ENCODE assay signal across 8 mouse cellular contexts in the genomic region with DNA sequence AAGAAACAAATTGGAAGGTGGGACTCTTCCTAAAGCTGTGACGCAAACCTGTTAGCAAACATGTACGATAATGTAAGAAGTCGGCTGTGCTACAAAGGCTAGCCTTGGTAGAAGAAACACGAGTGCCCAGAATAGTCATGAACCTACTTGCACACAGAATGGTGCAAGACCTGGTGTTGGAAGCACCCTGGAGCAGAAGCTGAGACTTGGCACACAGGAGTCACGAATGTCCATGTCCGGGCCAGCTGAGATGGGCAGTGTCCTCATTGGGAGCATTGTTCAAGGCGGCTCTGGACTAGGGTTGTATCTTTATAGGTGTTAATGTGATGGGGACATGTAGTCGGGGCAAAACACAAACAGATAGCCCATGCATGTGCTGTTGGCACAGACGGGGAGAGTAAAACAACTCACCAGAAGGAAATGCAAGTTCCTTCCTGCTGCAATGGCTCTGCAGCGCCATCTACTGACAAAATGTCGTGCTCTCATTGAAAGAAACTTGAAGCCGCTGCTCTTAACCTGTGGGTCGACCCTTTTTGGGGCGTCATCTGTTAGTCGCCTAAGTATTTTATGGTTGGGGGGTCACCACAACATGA. TPM values are rescaled to one million over a fixed set of nuclear protein-coding genes. Genes with fewer than 3 reads are reported as not detected.
DNase-seq lines count a peak whose midpoint lies in the region; ATAC-seq and TF ChIP-seq lines count a peak whose summit lies in the region.
"Had no signal": no experiment of that assay in that cellular context is flagged by ENCODE, and none has a peak within 500 bp of the region (broad histone marks: within the 10 kb centered on the region; RNA-seq: fewer than 3 reads in every experiment).

No protein-coding gene starts in this region.

- no peak for ATAC-seq in G1E (ENCODE audit: extremely low read depth, insufficient number of reproducible peaks, low FRiP score, poor library complexity, severe bottlenecking)
- peak; percentile 57 for ATAC-seq in kidney, embryonic 14.5 days (ENCODE audit: low FRiP score, low TSS enrichment)
- ATAC-seq in lung, embryonic 14.5 days (ENCODE audit: insufficient read depth): peak; percentile 41

- no peak overlapping the region for H3K4me3 ChIP-seq in G1E (ENCODE audit: low read depth, low read length)
- no peak overlapping the region for H3K4me3 ChIP-seq in kidney, embryonic 14.5 days (ENCODE audit: low read length)
- H3K4me3 ChIP-seq in lung, embryonic 14.5 days (ENCODE audit: low read depth, low read length): no peak overlapping the region
- no peak overlapping the region for H3K4me3 ChIP-seq in olfactory bulb, adult 2 months (ENCODE audit: insufficient read depth, low read depth, low read length)
- H3K4me3 ChIP-seq: limb, embryonic 13.5 days had no signal

- H3K36me3 ChIP-seq in G1E (replicated peaks): no peaks in the 10 kb centered on the region
- H3K36me3 ChIP-seq in kidney, embryonic 14.5 days (ENCODE audit: control insufficient read depth, insufficient read depth, low read length): no peaks in the 10 kb centered on the region
- H3K36me3 ChIP-seq in lung, embryonic 14.5 days (ENCODE audit: insufficient read depth): no peaks in the 10 kb centered on the region
- H3K36me3 ChIP-seq: limb, embryonic 13.5 days had no signal

- peak; percentile 85 for TF ChIP-seq CTCF in G1E (IDR thresholded peaks at IDR 0.05; ENCODE audit: low read depth, low read length)
- TF ChIP-seq CTCF in lung, embryonic 14.5 days (IDR thresholded peaks at IDR 0.05; ENCODE audit: low read depth): peak; percentile 93
- TF ChIP-seq CTCF in olfactory bulb, adult 2 months (IDR thresholded peaks at IDR 0.05; ENCODE audit: insufficient read depth, low read depth, low read length): peak; percentile 50; the same call in 1 of the 2 replicates

- no peaks in the 10 kb centered on the region for H3K9me3 ChIP-seq in G1E (replicated peaks)
- H3K9me3 ChIP-seq in kidney, embryonic 14.5 days (ENCODE audit: control insufficient read depth, low read length): no peaks in the 10 kb centered on the region
- no peaks in the 10 kb centered on the region for H3K9me3 ChIP-seq in lung, embryonic 14.5 days (ENCODE audit: low read depth, low read length)
- H3K9me3 ChIP-seq: limb, embryonic 13.5 days had no signal

- no peak overlapping the region for H3K27ac ChIP-seq in kidney, embryonic 14.5 days (ENCODE audit: low read depth, low read length)
- H3K27ac ChIP-seq in lung, embryonic 14.5 days (ENCODE audit: low read depth): no peak overlapping the region
- H3K27ac ChIP-seq in olfactory bulb, adult 2 months (ENCODE audit: insufficient read depth, low read depth, low read length): no peak overlapping the region
- H3K27ac ChIP-seq: limb, embryonic 13.5 days had no signal

- 32% methylated on average over 15 of the region's 15 CpGs for WGBS in kidney, embryonic 14.5 days
- WGBS in lung, embryonic 14.5 days: 28% methylated on average over 15 of the region's 15 CpGs
- 28% methylated on average over 15 of the region's 15 CpGs for WGBS in olfactory bulb, adult 2 months

- H3K4me2 ChIP-seq in kidney, embryonic 14.5 days (replicated peaks; ENCODE audit: low read depth, low read length): no peak overlapping the region
- no peak overlapping the region for H3K4me2 ChIP-seq in lung, embryonic 14.5 days
- H3K4me2 ChIP-seq: limb, embryonic 13.5 days had no signal

- no peak overlapping the region for H3K9ac ChIP-seq in kidney, embryonic 14.5 days (ENCODE audit: low read depth, low read length)
- no peak overlapping the region for H3K9ac ChIP-seq in lung, embryonic 14.5 days
- H3K9ac ChIP-seq: limb, embryonic 13.5 days had no signal

- H3K4me1 ChIP-seq in G1E (ENCODE audit: insufficient read depth, low read depth, low read length): peaks cover 29% of the 10 kb centered on the region
- no peaks in the 10 kb centered on the region for H3K4me1 ChIP-seq in kidney, embryonic 14.5 days (ENCODE audit: control insufficient read depth, insufficient read depth, low read length)
- H3K4me1 ChIP-seq in lung, embryonic 14.5 days (ENCODE audit: insufficient read depth): no peaks in the 10 kb centered on the region
- no peaks in the 10 kb centered on the region for H3K4me1 ChIP-seq in olfactory bulb, adult 2 months (ENCODE audit: control insufficient read depth, insufficient read depth, low read length)
- H3K4me1 ChIP-seq: limb, embryonic 13.5 days had no signal

- no peaks in the 10 kb centered on the region for H3K27me3 ChIP-seq in G1E (ENCODE audit: insufficient read depth, low read length)
- no peaks in the 10 kb centered on the region for H3K27me3 ChIP-seq in kidney, embryonic 14.5 days (ENCODE audit: control insufficient read depth, insufficient read depth, low read length)
- no peaks in the 10 kb centered on the region for H3K27me3 ChIP-seq in lung, embryonic 14.5 days (ENCODE audit: insufficient read depth, low read length)
- H3K27me3 ChIP-seq: limb, embryonic 13.5 days had no signal

- no peak for TF ChIP-seq POLR2A in olfactory bulb, adult 2 months (IDR thresholded peaks at IDR 0.05; ENCODE audit: insufficient read depth, low read depth, low read length)

- intact Hi-C loops in gastrocnemius, postnatal 14 days (cut with DNase I; ENCODE audit: low total_unique reads): loop anchor here (5.0 kb wide), 1 partner anchor 62 kb away; no protein-coding TSS in a partner anchor

- DNase-seq in CD4-positive, CD25-positive, alpha-beta regulatory T cell, adult 2 months (ENCODE audit: low read depth, low spot score): peak; percentile 88
- peak; percentile 48 for DNase-seq in G1E (ENCODE audit: low spot score)
- DNase-seq in cerebellum, adult 18-20 months: peak; percentile 68 to 83
- DNase-seq in gastrocnemius, postnatal 14 days: peak; percentile 42
- DNase-seq in lung, embryonic 14.5 days: peak; percentile 95

RNA-seq across cellular contexts. Expression of a gene that starts 15.2 kb away (rescaled TPM):
- total RNA-seq in G1E (2014; fragmentation: Nextera tagmentation) (9.2 TPM in 2 replicates), G1E (2017) (12.6 and 14.5 TPM in 2 replicates)
- 4.7 and 5.5 TPM in 2 replicates for polyA plus RNA-seq in G1E (2012)
- total RNA-seq in gastrocnemius, postnatal 14 days (2021): 1 to 10 TPM; 2.8 to 3.9 TPM
- polyA plus RNA-seq in kidney, embryonic 14.5 days (2014; fragmentation: Nextera tagmentation; extraction: Ambion mirVana): 25.9 and 29.0 TPM in 2 replicates
- polyA plus RNA-seq in lung, embryonic 14.5 days (2014; fragmentation: Nextera tagmentation; extraction: Ambion mirVana): 24.3 and 25.1 TPM in 2 replicates
- polyA plus RNA-seq in olfactory bulb, adult 2 months (2012; ENCODE audit: insufficient read depth, insufficient read length, low replicate concordance, missing spikeins): not detected in 2 replicates

RNA-seq across cellular contexts. Expression of a gene that starts 41.8 kb away (rescaled TPM):
- total RNA-seq in G1E (2014; fragmentation: Nextera tagmentation) (6.6 and 8.1 TPM in 2 replicates), G1E (2017) (3.8 and 4.9 TPM in 2 replicates)
- polyA plus RNA-seq in G1E (2012): 1.8 and 2.7 TPM in 2 replicates
- 1 to 10 TPM; 1.1 to 1.3 TPM for total RNA-seq in gastrocnemius, postnatal 14 days (2021)
- polyA plus RNA-seq in kidney, embryonic 14.5 days (2014; fragmentation: Nextera tagmentation; extraction: Ambion mirVana): 9.0 and 9.9 TPM in 2 replicates
- 7.8 and 9.4 TPM in 2 replicates for polyA plus RNA-seq in lung, embryonic 14.5 days (2014; fragmentation: Nextera tagmentation; extraction: Ambion mirVana)
- not detected in 2 replicates for polyA plus RNA-seq in olfactory bulb, adult 2 months (2012; ENCODE audit: insufficient read depth, insufficient read length, low replicate concordance, missing spikeins)

RNA-seq across cellular contexts. Expression of a gene that starts 55.0 kb away (rescaled TPM):
- total RNA-seq in G1E (2014; fragmentation: Nextera tagmentation) (not detected in 2 replicates), G1E (2017) (0.06 and 0.16 TPM in 2 replicates)
- not detected in 2 replicates for polyA plus RNA-seq in G1E (2012)
- total RNA-seq in gastrocnemius, postnatal 14 days (2021): under 1 TPM in 1 of 2 experiments, not detected in 1; 0.06 TPM
- 0.21 and 0.31 TPM in 2 replicates for polyA plus RNA-seq in kidney, embryonic 14.5 days (2014; fragmentation: Nextera tagmentation; extraction: Ambion mirVana)
- polyA plus RNA-seq in lung, embryonic 14.5 days (2014; fragmentation: Nextera tagmentation; extraction: Ambion mirVana): 0.70 and 1.1 TPM in 2 replicates
- polyA plus RNA-seq in olfactory bulb, adult 2 months (2012; ENCODE audit: insufficient read depth, insufficient read length, low replicate concordance, missing spikeins): not detected in 2 replicates

Comparison
In these comparisons a context has a peak if more than half of its experiments do, and no peak if none do; other contexts are left out.
1. DNase-seq: peak in every context shown above with its lines; median percentile 95 in lung, embryonic 14.5 days; 88 in CD4-positive, CD25-positive, alpha-beta regulatory T cell, adult 2 months; 76 in cerebellum, adult 18-20 months; 48 in G1E; 42 in gastrocnemius, postnatal 14 days.